Mouse (Mus musculus) right cerebral cortex, adult 18-20 months (tissue): ENCODE results near the gene Exosc6.
"Not testable (repeated sequence)": the region's sequence is repeated elsewhere in the genome, so short reads cannot be mapped to it uniquely, and the experiment has no call there.

Experiments used
- DNase-seq: peaks from one replicate; pipeline ENCODE4 v3.0.0; 2022; ENCODE audit warnings: mixed read lengths

Gene Exosc6

GRCm38 (mm10) chr8:111062072-111062757 lies 6.1 kb downstream of the Exosc6 start:
- DNase-seq: peak; percentile 92

- DNase-seq: no peak
Observed at GRCm38 (mm10) chr8:111062893-111063292, 6.8 kb downstream of the Exosc6 start.

GRCm38 (mm10) chr8:111066308-111066707 lies 10.2 kb downstream of the Exosc6 start:
- DNase-seq: no peak

- no peak for DNase-seq
Observed at GRCm38 (mm10) chr8:111067439-111067838, 11.3 kb downstream of the Exosc6 start.

GRCm38 (mm10) chr8:111068660-111069059 lies 12.5 kb downstream of the Exosc6 start:
- not testable (repeated sequence) for DNase-seq

GRCm38 (mm10) chr8:111075926-111076325 lies 19.8 kb downstream of the Exosc6 start:
- DNase-seq: peak; percentile 67

- DNase-seq: no peak
Observed at GRCm38 (mm10) chr8:111079461-111079860, 23.3 kb downstream of the Exosc6 start.

- DNase-seq: no peak
Observed at GRCm38 (mm10) chr8:111079861-111080271, 23.7 kb downstream of the Exosc6 start.

GRCm38 (mm10) chr8:111081580-111082258 lies 25.6 kb downstream of the Exosc6 start:
- DNase-seq: peak; percentile 7

GRCm38 (mm10) chr8:111083936-111084335 lies 27.8 kb downstream of the Exosc6 start:
- not testable (repeated sequence) for DNase-seq

GRCm38 (mm10) chr8:111090126-111090525 lies 34.0 kb downstream of the Exosc6 start:
- DNase-seq: peak; percentile 59

- DNase-seq: peak; percentile 13
Observed at GRCm38 (mm10) chr8:111091706-111092105, 35.6 kb downstream of the Exosc6 start.

- DNase-seq: not testable (repeated sequence)
Observed at GRCm38 (mm10) chr8:111092326-111092725, 36.2 kb downstream of the Exosc6 start, which contains the start of gene Clec18a. Clec18a (minus strand) TSS chr8:111092426.

GRCm38 (mm10) chr8:111093865-111094718 lies 38.0 kb downstream of the Exosc6 start, which contains the start of gene Pdpr:
Pdpr (plus strand) TSS chr8:111094630.
- peak; percentile 92 for DNase-seq

GRCm38 (mm10) chr8:111094719-111095302 lies 38.7 kb downstream of the Exosc6 start:
- DNase-seq: peak; percentile 9
